Mouse (Mus musculus): ENCODE results near the gene Ube2l6. TPM values are rescaled to one million over a fixed set of nuclear protein-coding genes. Genes with fewer than 3 reads are reported as not detected.

The Ube2l6 gene
- 228 TPM for polyA plus RNA-seq (2015; fragmentation: Illumina TruSeq; extraction: RNeasy Lipid Tissue Mini Kit (QIAGEN cat#74804); ENCODE audit: insufficient read depth, low replicate concordance)

DNA sequence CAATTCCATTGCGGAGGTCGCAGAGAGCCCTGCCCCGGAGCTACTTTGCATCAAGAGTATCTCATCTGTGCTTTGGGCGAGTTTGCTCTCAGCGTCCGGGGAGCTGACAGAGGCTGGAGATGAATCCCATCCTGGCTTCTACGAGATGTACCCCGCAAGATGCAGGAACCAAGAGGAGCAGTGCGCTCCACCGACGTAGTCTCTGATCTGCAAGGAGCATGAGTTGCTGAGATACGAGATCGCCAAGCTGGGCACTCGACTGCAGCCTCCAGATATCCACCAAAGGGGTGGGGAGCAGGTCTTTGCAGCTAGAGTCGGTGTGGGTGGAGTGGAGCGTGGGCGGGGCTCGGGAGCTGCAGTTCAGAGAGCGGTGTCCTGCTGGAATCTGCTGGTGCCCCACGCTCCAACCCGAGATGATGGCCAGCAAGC, at the start of gene Ube2l6:
Gene Ube2l6, plus strand, starts transcription at position 336 of the 429 bp plus-strand sequence.

DNA sequence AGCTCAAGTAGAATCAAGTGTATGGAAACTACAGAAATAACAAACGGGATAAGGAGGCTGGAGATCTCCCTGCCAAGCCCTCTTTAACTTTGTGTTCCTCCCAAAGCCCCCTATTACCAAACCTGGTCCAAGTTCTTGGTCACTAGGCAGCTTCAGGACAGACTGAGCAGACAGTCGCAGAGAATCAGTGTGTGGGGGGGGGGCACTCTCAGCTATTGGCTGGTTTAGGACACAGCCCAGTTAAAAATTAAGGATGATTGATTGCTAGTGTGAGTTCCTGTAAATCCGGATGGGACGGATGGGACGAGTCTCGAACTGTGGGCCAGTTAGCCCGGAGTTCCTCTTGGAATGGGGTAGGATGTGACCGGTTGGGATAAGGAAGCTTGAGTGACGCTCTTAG, 23.4 kb upstream of the Ube2l6 start, which contains the start of gene Serping1:
Gene Serping1, minus strand, starts transcription at position 204 of the 400 bp plus-strand sequence.

DNA sequence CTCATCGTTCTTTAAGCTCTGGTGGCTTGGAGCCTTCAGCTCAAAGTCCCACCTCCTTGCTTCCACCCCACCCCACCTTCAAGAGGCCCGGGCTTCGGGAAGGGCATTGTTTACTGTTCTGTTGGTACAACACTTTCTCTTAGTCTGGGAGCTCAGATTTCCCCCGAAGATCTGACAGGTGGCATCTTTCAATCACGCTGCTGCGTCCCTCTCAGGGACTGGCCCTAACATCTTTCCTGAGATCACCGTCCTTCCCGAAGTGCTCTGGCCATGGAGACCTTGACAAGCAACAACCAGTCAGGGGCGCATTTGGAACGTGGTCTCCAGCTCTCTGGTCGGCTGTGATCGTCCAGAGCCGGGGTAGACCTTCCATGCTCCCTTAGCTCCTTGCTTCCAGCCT, 23.9 kb downstream of the Ube2l6 start, which contains the start of gene Smtnl1:
Gene Smtnl1, minus strand, starts transcription at position 101 of the 400 bp plus-strand sequence.

DNA sequence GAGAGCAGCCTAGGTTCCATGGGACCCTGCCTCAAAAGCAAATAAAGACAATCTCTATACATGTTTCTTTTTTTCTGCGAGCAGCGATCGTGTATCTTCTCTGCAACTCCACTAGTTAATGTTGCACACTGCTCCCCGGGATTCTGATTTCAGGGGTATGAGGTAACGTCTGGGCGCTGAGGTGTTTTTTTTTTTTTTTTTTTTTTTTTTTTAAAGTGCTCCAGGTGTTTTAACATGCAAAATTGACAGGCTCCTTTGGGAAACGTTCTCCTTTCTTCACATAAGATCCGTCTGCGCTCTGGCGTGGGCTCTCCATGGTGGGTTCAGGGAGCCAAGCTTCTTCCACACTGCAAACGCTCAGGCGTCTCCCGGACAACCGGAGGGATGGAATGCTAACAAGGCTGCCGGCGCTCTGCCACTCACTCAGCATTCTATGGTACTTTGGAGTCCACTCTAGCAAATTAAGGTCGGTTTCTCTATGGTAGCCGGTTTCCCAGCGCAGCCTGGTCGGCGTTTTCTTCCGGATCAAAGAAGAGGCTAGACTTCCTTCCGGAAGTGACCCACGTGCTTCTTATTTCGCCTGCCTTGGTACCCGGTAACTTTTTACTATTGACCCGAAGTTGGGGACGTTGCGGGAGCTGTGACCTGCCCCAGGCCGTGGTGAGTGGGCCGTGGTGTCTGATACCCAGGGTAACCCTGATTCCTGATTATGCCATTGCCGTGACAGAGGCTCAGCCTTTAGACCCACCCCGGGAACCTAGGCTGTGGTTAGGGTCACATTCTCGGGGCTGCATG, 28.1 kb downstream of the Ube2l6 start, which contains the start of gene Timm10:
Gene Timm10, plus strand, starts transcription at position 510 of the 795 bp plus-strand sequence.

DNA sequence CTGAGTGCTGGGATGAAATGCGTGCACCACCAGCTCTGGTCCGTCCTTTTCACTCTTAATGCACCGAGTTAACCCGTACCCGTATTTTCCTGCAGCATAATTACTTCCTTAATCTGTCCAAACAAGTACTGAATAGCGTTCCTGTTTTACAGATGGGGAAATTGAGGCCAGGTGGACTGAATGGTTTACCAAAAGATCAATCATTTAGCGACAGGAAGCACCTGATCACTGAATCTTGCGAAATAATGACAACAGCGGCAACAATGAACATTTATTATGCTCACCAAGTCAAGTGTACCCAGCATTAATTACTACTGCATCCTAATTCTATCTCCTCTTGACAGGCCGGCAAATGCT, 39.9 kb downstream of the Ube2l6 start, which contains the start of gene Slc43a1:
Gene Slc43a1, plus strand, starts transcription at position 258 of the 357 bp plus-strand sequence.

Other genes with a start within 250 kb of the Ube2l6 start
- gene Ctnnd1, start 148.1 kb upstream of the Ube2l6 start, polyA plus RNA-seq (2015; fragmentation: Illumina TruSeq; extraction: RNeasy Lipid Tissue Mini Kit (QIAGEN cat#74804); ENCODE audit: insufficient read depth, low replicate concordance), result 54.6 TPM
- 0.07 TPM for gene Btbd18, start 139.7 kb upstream of the Ube2l6 start, polyA plus RNA-seq (2015; fragmentation: Illumina TruSeq; extraction: RNeasy Lipid Tissue Mini Kit (QIAGEN cat#74804); ENCODE audit: insufficient read depth, low replicate concordance)
- 34.9 TPM for gene Selenoh, start 128.1 kb upstream of the Ube2l6 start, polyA plus RNA-seq (2015; fragmentation: Illumina TruSeq; extraction: RNeasy Lipid Tissue Mini Kit (QIAGEN cat#74804); ENCODE audit: insufficient read depth, low replicate concordance)
- not detected for gene Gm28635, start 120.8 kb upstream of the Ube2l6 start, polyA plus RNA-seq (2015; fragmentation: Illumina TruSeq; extraction: RNeasy Lipid Tissue Mini Kit (QIAGEN cat#74804); ENCODE audit: insufficient read depth, low replicate concordance)
- 32.3 TPM for gene Med19, start 120.4 kb upstream of the Ube2l6 start, polyA plus RNA-seq (2015; fragmentation: Illumina TruSeq; extraction: RNeasy Lipid Tissue Mini Kit (QIAGEN cat#74804); ENCODE audit: insufficient read depth, low replicate concordance)
- 60.1 TPM for gene Tmx2, start 119.7 kb upstream of the Ube2l6 start, polyA plus RNA-seq (2015; fragmentation: Illumina TruSeq; extraction: RNeasy Lipid Tissue Mini Kit (QIAGEN cat#74804); ENCODE audit: insufficient read depth, low replicate concordance)
- gene Zdhhc5, start 83.6 kb upstream of the Ube2l6 start, polyA plus RNA-seq (2015; fragmentation: Illumina TruSeq; extraction: RNeasy Lipid Tissue Mini Kit (QIAGEN cat#74804); ENCODE audit: insufficient read depth, low replicate concordance), result 39.7 TPM
- 35.0 TPM for gene Clp1, start 71.5 kb upstream of the Ube2l6 start, polyA plus RNA-seq (2015; fragmentation: Illumina TruSeq; extraction: RNeasy Lipid Tissue Mini Kit (QIAGEN cat#74804); ENCODE audit: insufficient read depth, low replicate concordance)
- 15.9 TPM for gene Ypel4, start 64.8 kb upstream of the Ube2l6 start, polyA plus RNA-seq (2015; fragmentation: Illumina TruSeq; extraction: RNeasy Lipid Tissue Mini Kit (QIAGEN cat#74804); ENCODE audit: insufficient read depth, low replicate concordance)
- gene Gm19426, start 55.2 kb upstream of the Ube2l6 start, polyA plus RNA-seq (2015; fragmentation: Illumina TruSeq; extraction: RNeasy Lipid Tissue Mini Kit (QIAGEN cat#74804); ENCODE audit: insufficient read depth, low replicate concordance), result not detected
- 159 TPM for gene Serping1, start 23.4 kb upstream of the Ube2l6 start, polyA plus RNA-seq (2015; fragmentation: Illumina TruSeq; extraction: RNeasy Lipid Tissue Mini Kit (QIAGEN cat#74804); ENCODE audit: insufficient read depth, low replicate concordance)
- not detected for gene Smtnl1, start 23.8 kb downstream of the Ube2l6 start, polyA plus RNA-seq (2015; fragmentation: Illumina TruSeq; extraction: RNeasy Lipid Tissue Mini Kit (QIAGEN cat#74804); ENCODE audit: insufficient read depth, low replicate concordance)
- 16.9 TPM for gene Timm10, start 28.2 kb downstream of the Ube2l6 start, polyA plus RNA-seq (2015; fragmentation: Illumina TruSeq; extraction: RNeasy Lipid Tissue Mini Kit (QIAGEN cat#74804); ENCODE audit: insufficient read depth, low replicate concordance)
- 16.0 TPM for gene Slc43a1, start 40.0 kb downstream of the Ube2l6 start, polyA plus RNA-seq (2015; fragmentation: Illumina TruSeq; extraction: RNeasy Lipid Tissue Mini Kit (QIAGEN cat#74804); ENCODE audit: insufficient read depth, low replicate concordance)
- gene Rtn4rl2, start 87.9 kb downstream of the Ube2l6 start, polyA plus RNA-seq (2015; fragmentation: Illumina TruSeq; extraction: RNeasy Lipid Tissue Mini Kit (QIAGEN cat#74804); ENCODE audit: insufficient read depth, low replicate concordance), result not detected
- gene Slc43a3, start 137.8 kb downstream of the Ube2l6 start, polyA plus RNA-seq (2015; fragmentation: Illumina TruSeq; extraction: RNeasy Lipid Tissue Mini Kit (QIAGEN cat#74804); ENCODE audit: insufficient read depth, low replicate concordance), result 48.3 TPM
- gene Prg2, start 181.6 kb downstream of the Ube2l6 start, polyA plus RNA-seq (2015; fragmentation: Illumina TruSeq; extraction: RNeasy Lipid Tissue Mini Kit (QIAGEN cat#74804); ENCODE audit: insufficient read depth, low replicate concordance), result 17.7 TPM
- gene Prg3, start 189.4 kb downstream of the Ube2l6 start, polyA plus RNA-seq (2015; fragmentation: Illumina TruSeq; extraction: RNeasy Lipid Tissue Mini Kit (QIAGEN cat#74804); ENCODE audit: insufficient read depth, low replicate concordance), result 30.0 TPM
- 233 TPM for gene Ssrp1, start 238.4 kb downstream of the Ube2l6 start, polyA plus RNA-seq (2015; fragmentation: Illumina TruSeq; extraction: RNeasy Lipid Tissue Mini Kit (QIAGEN cat#74804); ENCODE audit: insufficient read depth, low replicate concordance)
- 0.95 TPM for gene P2rx3, start 238.6 kb downstream of the Ube2l6 start, polyA plus RNA-seq (2015; fragmentation: Illumina TruSeq; extraction: RNeasy Lipid Tissue Mini Kit (QIAGEN cat#74804); ENCODE audit: insufficient read depth, low replicate concordance)
- 8.3 TPM for gene Tnks1bp1, start 249.2 kb downstream of the Ube2l6 start, polyA plus RNA-seq (2015; fragmentation: Illumina TruSeq; extraction: RNeasy Lipid Tissue Mini Kit (QIAGEN cat#74804); ENCODE audit: insufficient read depth, low replicate concordance)

Data from spleen, adult 10 weeks (tissue).